Mouse (Mus musculus): ENCODE results near the gene Olfr1082. TPM values are rescaled to one million over a fixed set of nuclear protein-coding genes. Genes with fewer than 3 reads are reported as not detected.
"Not testable (repeated sequence)": the region's sequence is repeated elsewhere in the genome, so short reads cannot be mapped to it uniquely, and the experiment has no call there.

Olfr1082 gene
- total RNA-seq (2012; rRNA removed): not detected in 2 replicates

GRCm38 (mm10) chr2:86598866-86599265, at the start of gene Olfr1082:
TSS of gene Olfr1082 (minus strand) at chr2:86598966.
- H3K9me3 ChIP-seq (ENCODE audit: control insufficient read depth, insufficient read depth, low read depth, low read length); H3K27ac ChIP-seq (ENCODE audit: insufficient read depth, low read depth, low read length, poor library complexity, severe bottlenecking); in situ Hi-C loops (cut with MboI; ENCODE audit: low sequenced_read_pairs in 2 of 2, unreplicated experiment in 2 of 2); H3K4me1 ChIP-seq (ENCODE audit: control insufficient read depth in 2 of 2, insufficient read depth in 2 of 2, low read length in 2 of 2, poor library complexity in 1 of 2); H3K9ac ChIP-seq (ENCODE audit: insufficient read depth, low read depth, low read length, poor library complexity, severe bottlenecking); H3K36me3 ChIP-seq (ENCODE audit: control insufficient read depth, insufficient read depth, low read length, poor library complexity, severe bottlenecking); H3K4me3 ChIP-seq (ENCODE audit: insufficient read depth in 1 of 2, low read depth in 1 of 2, low read length in 2 of 2, poor library complexity in 1 of 2, severe bottlenecking in 1 of 2); DNase-seq (ENCODE audit: low read depth, low spot score): not testable (repeated sequence)

- H3K4me3 ChIP-seq (ENCODE audit: insufficient read depth in 1 of 2, low read depth in 1 of 2, low read length in 2 of 2, poor library complexity in 1 of 2, severe bottlenecking in 1 of 2); H3K27ac ChIP-seq (ENCODE audit: insufficient read depth, low read depth, low read length, poor library complexity, severe bottlenecking); H3K9me3 ChIP-seq (ENCODE audit: control insufficient read depth, insufficient read depth, low read depth, low read length); H3K36me3 ChIP-seq (ENCODE audit: control insufficient read depth, insufficient read depth, low read length, poor library complexity, severe bottlenecking); H3K4me1 ChIP-seq (ENCODE audit: control insufficient read depth in 2 of 2, insufficient read depth in 2 of 2, low read length in 2 of 2, poor library complexity in 1 of 2); H3K9ac ChIP-seq (ENCODE audit: insufficient read depth, low read depth, low read length, poor library complexity, severe bottlenecking); in situ Hi-C loops (cut with MboI; ENCODE audit: low sequenced_read_pairs in 2 of 2, unreplicated experiment in 2 of 2); DNase-seq (ENCODE audit: low read depth, low spot score): not testable (repeated sequence)
These were observed 40.9 kb upstream of the Olfr1082 start, which contains the start of gene Olfr1084 for GRCm38 (mm10) chr2:86639625-86640024. TSS of gene Olfr1084 (minus strand) at chr2:86639725.

GRCm38 (mm10) chr2:86558135-86558534, 40.6 kb downstream of the Olfr1082 start, which contains the start of gene Olfr1080:
TSS of gene Olfr1080 (minus strand) at chr2:86558235.
- H3K9ac ChIP-seq (ENCODE audit: insufficient read depth, low read depth, low read length, poor library complexity, severe bottlenecking); H3K36me3 ChIP-seq (ENCODE audit: control insufficient read depth, insufficient read depth, low read length, poor library complexity, severe bottlenecking); DNase-seq (ENCODE audit: low read depth, low spot score); H3K4me3 ChIP-seq (ENCODE audit: insufficient read depth in 1 of 2, low read depth in 1 of 2, low read length in 2 of 2, poor library complexity in 1 of 2, severe bottlenecking in 1 of 2); H3K4me1 ChIP-seq (ENCODE audit: control insufficient read depth in 2 of 2, insufficient read depth in 2 of 2, low read length in 2 of 2, poor library complexity in 1 of 2); H3K27ac ChIP-seq (ENCODE audit: insufficient read depth, low read depth, low read length, poor library complexity, severe bottlenecking); in situ Hi-C loops (cut with MboI; ENCODE audit: low sequenced_read_pairs in 2 of 2, unreplicated experiment in 2 of 2); H3K9me3 ChIP-seq (ENCODE audit: control insufficient read depth, insufficient read depth, low read depth, low read length): not testable (repeated sequence)

Other genes starting within 250 kb of the Olfr1082 start
- gene Olfr1055, start 248.7 kb downstream of the Olfr1082 start, total RNA-seq (2012; rRNA removed): not detected in 2 replicates
- gene Olfr1056, start 236.5 kb downstream of the Olfr1082 start, total RNA-seq (2012; rRNA removed): not detected in 2 replicates
- gene Olfr1057, start 220.6 kb downstream of the Olfr1082 start, total RNA-seq (2012; rRNA removed): not detected in 2 replicates
- not detected in 2 replicates for gene Olfr1058, start 210.4 kb downstream of the Olfr1082 start, total RNA-seq (2012; rRNA removed)
- gene Olfr1061, start 184.9 kb downstream of the Olfr1082 start, total RNA-seq (2012; rRNA removed): not detected in 2 replicates
- gene Olfr1062, start 172.2 kb downstream of the Olfr1082 start, total RNA-seq (2012; rRNA removed): not detected in 2 replicates
- not detected in 2 replicates for gene Olfr1065, start 148.4 kb downstream of the Olfr1082 start, total RNA-seq (2012; rRNA removed)
- gene Olfr1066, start 142.7 kb downstream of the Olfr1082 start, total RNA-seq (2012; rRNA removed): not detected in 2 replicates
- gene Olfr228, start 111.6 kb downstream of the Olfr1082 start, total RNA-seq (2012; rRNA removed): not detected in 2 replicates
- not detected in 2 replicates for gene Olfr1076, start 90.5 kb downstream of the Olfr1082 start, total RNA-seq (2012; rRNA removed)
- gene Olfr1079, start 56.5 kb downstream of the Olfr1082 start, total RNA-seq (2012; rRNA removed): not detected in 2 replicates
- gene Olfr1080, start 40.7 kb downstream of the Olfr1082 start, total RNA-seq (2012; rRNA removed): not detected in 2 replicates
- gene Olfr1084, start 40.8 kb upstream of the Olfr1082 start, total RNA-seq (2012; rRNA removed): not detected in 2 replicates
- not detected in 2 replicates for gene Olfr1085, start 63.1 kb upstream of the Olfr1082 start, total RNA-seq (2012; rRNA removed)
- gene Olfr1086, start 81.1 kb upstream of the Olfr1082 start, total RNA-seq (2012; rRNA removed): not detected in 2 replicates
- gene Olfr1087, start 99.4 kb upstream of the Olfr1082 start, total RNA-seq (2012; rRNA removed): not detected in 2 replicates
- gene Olfr1089, start 134.7 kb upstream of the Olfr1082 start, total RNA-seq (2012; rRNA removed): not detected in 2 replicates
- gene Olfr1090, start 160.0 kb upstream of the Olfr1082 start, total RNA-seq (2012; rRNA removed): not detected in 2 replicates
- not detected in 2 replicates for gene Olfr1093, start 183.5 kb upstream of the Olfr1082 start, total RNA-seq (2012; rRNA removed)
- gene Olfr141, start 211.1 kb upstream of the Olfr1082 start, total RNA-seq (2012; rRNA removed): not detected in 2 replicates
- gene Olfr1094, start 225.7 kb upstream of the Olfr1082 start, total RNA-seq (2012; rRNA removed): not detected in 2 replicates